Mouse (Mus musculus): Measurements from ENCODE around the gene Rhoj. TPM values are rescaled to one million over a fixed set of nuclear protein-coding genes. Genes with fewer than 3 reads are reported as not detected.
"Not testable (repeated sequence)": the region's sequence is repeated elsewhere in the genome, so short reads cannot be mapped to it uniquely, and the experiment has no call there.

Gene Rhoj
- polyA plus RNA-seq, 1 experiment from 2014 or later = 14.6 TPM

- not testable (repeated sequence) for H3K4me1 ChIP-seq (replicated peaks; ENCODE audit: control insufficient read depth, insufficient read depth, low read length); H3K4me2 ChIP-seq (ENCODE audit: low read length); H3K27me3 ChIP-seq (replicated peaks; ENCODE audit: control insufficient read depth, insufficient read depth, low read length); H3K9ac ChIP-seq (replicated peaks; ENCODE audit: low read depth, low read length); H3K9me3 ChIP-seq (ENCODE audit: control insufficient read depth, low read length); ATAC-seq; H3K4me3 ChIP-seq (replicated peaks; ENCODE audit: low read length); H3K36me3 ChIP-seq (ENCODE audit: control insufficient read depth, insufficient read depth); H3K27ac ChIP-seq (ENCODE audit: low read length)
- 85% methylated on average over 6 of the region's 6 CpGs for WGBS
These were observed 124.3 kb downstream of the Rhoj start for GRCm38 (mm10) chr12:75432400-75432799.

- WGBS = 87% methylated on average over 7 of the region's 7 CpGs
These were observed 138.1 kb downstream of the Rhoj start for GRCm38 (mm10) chr12:75446245-75446644.

GRCm38 (mm10) chr12:75448921-75449320, 140.8 kb downstream of the Rhoj start:
- no peaks in the 10 kb centered on the region for H3K27me3 ChIP-seq (replicated peaks; ENCODE audit: control insufficient read depth, insufficient read depth, low read length)
- H3K4me1 ChIP-seq (replicated peaks; ENCODE audit: control insufficient read depth, insufficient read depth, low read length) = no peaks in the 10 kb centered on the region
- H3K9ac ChIP-seq (replicated peaks; ENCODE audit: low read depth, low read length) = no peak overlapping the region
- peaks cover 8% of the 10 kb centered on the region; the same call in 1 of the 2 replicates for H3K36me3 ChIP-seq (ENCODE audit: control insufficient read depth, insufficient read depth)
- H3K4me2 ChIP-seq (ENCODE audit: low read length) = no peak overlapping the region
- H3K9me3 ChIP-seq (ENCODE audit: control insufficient read depth, low read length) = no peaks in the 10 kb centered on the region
- no peak for ATAC-seq
- 77% methylated on average over 5 of the region's 5 CpGs for WGBS
- no peak overlapping the region for H3K27ac ChIP-seq (ENCODE audit: low read length)
- H3K4me3 ChIP-seq (replicated peaks; ENCODE audit: low read length) = no peak overlapping the region

More at GRCm38 (mm10) chr12:75446245-75446644, 138.1 kb downstream of the Rhoj start:
- no peaks in the 10 kb centered on the region for H3K27me3 ChIP-seq (replicated peaks; ENCODE audit: control insufficient read depth, insufficient read depth, low read length)
- H3K36me3 ChIP-seq (ENCODE audit: control insufficient read depth, insufficient read depth) = no peaks in the 10 kb centered on the region
- H3K9me3 ChIP-seq (ENCODE audit: control insufficient read depth, low read length) = no peaks in the 10 kb centered on the region
- no peak for ATAC-seq
- H3K9ac ChIP-seq (replicated peaks; ENCODE audit: low read depth, low read length) = no peak overlapping the region
- no peak overlapping the region for H3K4me3 ChIP-seq (replicated peaks; ENCODE audit: low read length)
- no peak overlapping the region for H3K27ac ChIP-seq (ENCODE audit: low read length)
- H3K4me1 ChIP-seq (replicated peaks; ENCODE audit: control insufficient read depth, insufficient read depth, low read length) = no peaks in the 10 kb centered on the region
- H3K4me2 ChIP-seq (ENCODE audit: low read length) = no peak overlapping the region

- Histone ChIP-seq H3K4me2 (ENCODE audit: low read length) (no peak overlapping the region), H3K27ac (ENCODE audit: low read length) (no peak overlapping the region), H3K4me1 (replicated peaks; ENCODE audit: control insufficient read depth, insufficient read depth, low read length) (no peaks in the 10 kb centered on the region), H3K36me3 (ENCODE audit: control insufficient read depth, insufficient read depth) (peaks cover 8% of the 10 kb centered on the region; the same call in 1 of the 2 replicates), H3K9me3 (ENCODE audit: control insufficient read depth, low read length) (no peaks in the 10 kb centered on the region), H3K4me3 (replicated peaks; ENCODE audit: low read length) (no peak overlapping the region), H3K27me3 (replicated peaks; ENCODE audit: control insufficient read depth, insufficient read depth, low read length) (no peaks in the 10 kb centered on the region), H3K9ac (replicated peaks; ENCODE audit: low read depth, low read length) (no peak overlapping the region)
- ATAC-seq = no peak
- WGBS = 76% methylated on average over 6 of the region's 6 CpGs
These were observed 141.4 kb downstream of the Rhoj start for GRCm38 (mm10) chr12:75449475-75449966.

DNA sequence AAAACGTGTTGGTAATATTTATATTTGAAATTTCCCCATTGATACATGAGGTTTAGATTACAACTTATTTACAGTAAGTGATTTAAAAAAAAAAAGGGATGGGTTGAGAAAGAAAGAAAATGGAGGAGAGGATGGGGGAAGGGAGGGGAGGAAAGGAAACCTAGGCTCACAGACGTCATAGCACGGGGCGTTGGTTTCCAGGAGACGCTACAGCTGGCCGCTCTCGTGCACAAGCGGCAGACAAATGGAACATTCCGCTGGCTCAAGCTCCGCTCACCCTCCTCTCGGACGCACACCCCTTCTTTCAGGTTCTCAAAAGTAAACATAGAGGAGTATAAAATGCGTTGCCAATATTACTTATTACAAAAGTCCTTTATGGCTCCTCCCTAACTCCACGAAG, 141.9 kb downstream of the Rhoj start:
- Histone ChIP-seq H3K27me3 (replicated peaks; ENCODE audit: control insufficient read depth, insufficient read depth, low read length) (no peaks in the 10 kb centered on the region), H3K36me3 (ENCODE audit: control insufficient read depth, insufficient read depth) (peaks cover 8% of the 10 kb centered on the region; the same call in 1 of the 2 replicates), H3K4me3 (replicated peaks; ENCODE audit: low read length) (no peak overlapping the region), H3K4me2 (ENCODE audit: low read length) (no peak overlapping the region), H3K9ac (replicated peaks; ENCODE audit: low read depth, low read length) (no peak overlapping the region), H3K4me1 (replicated peaks; ENCODE audit: control insufficient read depth, insufficient read depth, low read length) (no peaks in the 10 kb centered on the region), H3K9me3 (ENCODE audit: control insufficient read depth, low read length) (no peaks in the 10 kb centered on the region), H3K27ac (ENCODE audit: low read length) (no peak overlapping the region)
- WGBS = 84% methylated on average over 14 of the region's 14 CpGs
- ATAC-seq = no peak

GRCm38 (mm10) chr12:75450592-75450991, 142.5 kb downstream of the Rhoj start:
- H3K36me3 ChIP-seq (ENCODE audit: control insufficient read depth, insufficient read depth) = peaks cover 8% of the 10 kb centered on the region; the same call in 1 of the 2 replicates
- H3K4me2 ChIP-seq (ENCODE audit: low read length) = no peak overlapping the region
- no peaks in the 10 kb centered on the region for H3K9me3 ChIP-seq (ENCODE audit: control insufficient read depth, low read length)
- H3K4me1 ChIP-seq (replicated peaks; ENCODE audit: control insufficient read depth, insufficient read depth, low read length) = no peaks in the 10 kb centered on the region
- H3K4me3 ChIP-seq (replicated peaks; ENCODE audit: low read length) = no peak overlapping the region
- no peak overlapping the region for H3K9ac ChIP-seq (replicated peaks; ENCODE audit: low read depth, low read length)
- ATAC-seq = no peak
- H3K27ac ChIP-seq (ENCODE audit: low read length) = no peak overlapping the region
- H3K27me3 ChIP-seq (replicated peaks; ENCODE audit: control insufficient read depth, insufficient read depth, low read length) = no peaks in the 10 kb centered on the region
- 94% methylated on average over 8 of the region's 8 CpGs for WGBS

Other genes starting within 250 kb of the Rhoj start
- 2.9 and 4.2 TPM in 2 replicates for gene Kcnh5, start 131.0 kb upstream of the Rhoj start, polyA plus RNA-seq (2015; fragmentation: Nextera tagmentation; extraction: Ambion mirVana)
- not detected in 2 replicates for gene Gphb5, start 108.5 kb downstream of the Rhoj start, polyA plus RNA-seq (2015; fragmentation: Nextera tagmentation; extraction: Ambion mirVana)